Mouse (Mus musculus): ENCODE results near the gene Bcl2l13. TPM values are rescaled to one million over a fixed set of nuclear protein-coding genes. Genes with fewer than 3 reads are reported as not detected.

Gene Bcl2l13
- total and polyA plus RNA-seq, 3 experiments: 43.7 to 49.9 TPM; not detected in 1

DNA sequence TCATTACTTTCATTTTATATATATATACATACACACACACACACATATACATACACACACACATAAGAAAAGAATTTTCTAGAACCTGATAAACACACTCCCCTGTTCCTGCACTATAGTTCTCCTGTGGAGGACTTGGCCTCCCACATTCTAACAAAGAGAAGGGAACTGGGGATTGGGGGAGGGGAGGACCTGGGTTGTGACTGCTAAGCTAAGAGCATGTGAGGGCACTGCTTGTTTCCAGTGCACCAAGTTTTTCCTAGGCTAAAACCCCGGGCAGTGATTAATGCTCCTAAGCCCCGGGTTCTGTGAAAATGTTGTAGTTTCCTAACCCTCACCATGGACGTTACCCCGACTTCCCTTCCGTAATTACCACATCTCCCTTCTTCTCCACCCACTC is 15.9 kb upstream of the Bcl2l13 start:
- H3K4me1 ChIP-seq (ENCODE audit: control insufficient read depth in 1 of 2, insufficient read depth in 2 of 2, low read length in 2 of 2): peaks cover 13 to 16% of the 10 kb centered on the region in 2 experiments
- no peaks in the 10 kb centered on the region for H3K27me3 ChIP-seq (ENCODE audit: control insufficient read depth in 1 of 2, insufficient read depth in 2 of 2, low read length in 2 of 2)
- H3K79me2 ChIP-seq (ENCODE audit: control insufficient read depth, insufficient read depth, low read length, poor library complexity): peaks cover 38% of the 10 kb centered on the region
- DNase-seq (ENCODE audit: low read depth, low spot score): peak; percentile 44
- H3K9ac ChIP-seq (ENCODE audit: control insufficient read depth, low read depth, low read length, poor library complexity, severe bottlenecking): peak overlapping the region; percentile 95
- no peak overlapping the region; the same call in 1 of the 2 replicates for H3K27ac ChIP-seq (ENCODE audit: control insufficient read depth, low read depth, low read length)
- peaks cover 15 to 18% of the 10 kb centered on the region in 2 experiments for H3K36me3 ChIP-seq (ENCODE audit: control insufficient read depth in 1 of 2, insufficient read depth in 2 of 2, low read length in 2 of 2)
- H3K4me3 ChIP-seq (ENCODE audit: control insufficient read depth in 1 of 2, insufficient read depth in 1 of 2, low read depth in 2 of 2, low read length in 2 of 2): peak overlapping the region; percentile 81 to 99
- no peak for TF ChIP-seq ZNF384 (IDR thresholded peaks at IDR 0.05; ENCODE audit: low read depth, low read length)
- no peak for TF ChIP-seq E2F4 (IDR thresholded peaks at IDR 0.05; ENCODE audit: borderline replicate concordance, low read depth, low read length)
- no peak for TF ChIP-seq MAZ (IDR thresholded peaks at IDR 0.05; ENCODE audit: low read depth, low read length)
- TF ChIP-seq SMC3 (IDR thresholded peaks at IDR 0.05; ENCODE audit: low read depth, low read length): no peak
- peak; percentile 25; the same call in 1 of the 2 replicates for TF ChIP-seq MXI1 (IDR thresholded peaks at IDR 0.05; ENCODE audit: low read depth, low read length)
- peak; percentile 9; the same call in 1 of the 2 replicates for TF ChIP-seq SIN3A (IDR thresholded peaks at IDR 0.05; ENCODE audit: low read length)
- TF ChIP-seq RCOR1 (IDR thresholded peaks at IDR 0.05; ENCODE audit: low read depth, low read length): no peak
- TF ChIP-seq UBTF (IDR thresholded peaks at IDR 0.05; ENCODE audit: borderline replicate concordance, insufficient read depth, low read depth, low read length): no peak
- TF ChIP-seq MYC (IDR thresholded peaks at IDR 0.05; ENCODE audit: low read depth, low read length): no peak
- no peak for TF ChIP-seq BHLHE40 (IDR thresholded peaks at IDR 0.05; ENCODE audit: borderline replicate concordance, low read depth, low read length)
- TF ChIP-seq MEF2A (IDR thresholded peaks at IDR 0.05; ENCODE audit: extremely low read depth, insufficient replicate concordance, low read depth, low read length, poor library complexity, severe bottlenecking): no peak
- no peak for TF ChIP-seq USF1 (IDR thresholded peaks at IDR 0.05; ENCODE audit: low read depth, low read length)
- TF ChIP-seq MYB (IDR thresholded peaks at IDR 0.05; ENCODE audit: low read depth, low read length): no peak
- TF ChIP-seq CHD2 (IDR thresholded peaks at IDR 0.05; ENCODE audit: low read length): no peak
- no peak for TF ChIP-seq USF2 (IDR thresholded peaks at IDR 0.05; ENCODE audit: borderline replicate concordance in 1 of 2, insufficient read depth in 1 of 2, low read depth in 1 of 2, low read length in 2 of 2)
- no peaks in the 10 kb centered on the region for H3K9me3 ChIP-seq (replicated peaks; ENCODE audit: insufficient read depth, low read length)

DNA sequence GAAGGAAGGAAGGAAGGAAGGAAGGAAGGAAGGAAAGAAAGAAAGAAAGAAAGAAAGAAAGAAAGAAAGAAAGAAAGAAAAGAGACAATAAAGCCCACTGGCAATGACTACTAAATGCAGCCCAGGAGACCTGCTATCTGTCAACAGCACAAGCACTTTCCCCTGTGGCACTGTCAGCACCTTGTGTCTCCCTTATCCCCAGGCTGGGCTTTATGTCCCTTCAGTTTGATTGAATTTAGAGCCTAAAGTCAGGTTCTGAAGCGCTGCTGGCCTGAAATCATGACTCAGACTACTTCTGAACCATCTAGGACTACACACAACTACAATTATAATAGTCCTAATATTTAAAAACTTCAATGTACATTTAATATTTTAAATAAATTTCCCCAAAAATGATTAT is 15.1 kb upstream of the Bcl2l13 start:
- Histone ChIP-seq H3K4me1 (ENCODE audit: control insufficient read depth in 1 of 2, insufficient read depth in 2 of 2, low read length in 2 of 2) (peaks cover 13 to 16% of the 10 kb centered on the region in 2 experiments), H3K4me3 (ENCODE audit: control insufficient read depth in 1 of 2, insufficient read depth in 1 of 2, low read depth in 2 of 2, low read length in 2 of 2) (peak overlapping the region; percentile 81 to 99), H3K79me2 (ENCODE audit: control insufficient read depth, insufficient read depth, low read length, poor library complexity) (peaks cover 38% of the 10 kb centered on the region), H3K27ac (ENCODE audit: control insufficient read depth, low read depth, low read length) (no peak overlapping the region), H3K27me3 (ENCODE audit: control insufficient read depth in 1 of 2, insufficient read depth in 2 of 2, low read length in 2 of 2) (no peaks in the 10 kb centered on the region), H3K9ac (ENCODE audit: control insufficient read depth, low read depth, low read length, poor library complexity, severe bottlenecking) (peak overlapping the region; percentile 95), H3K9me3 (replicated peaks; ENCODE audit: insufficient read depth, low read length) (no peaks in the 10 kb centered on the region), H3K36me3 (ENCODE audit: control insufficient read depth in 1 of 2, insufficient read depth in 2 of 2, low read length in 2 of 2) (peaks cover 15 to 18% of the 10 kb centered on the region in 2 experiments)
- peak; percentile 58 for DNase-seq (ENCODE audit: low read depth, low spot score)
- TF ChIP-seq MXI1 (IDR thresholded peaks at IDR 0.05; ENCODE audit: low read depth, low read length) (peak; percentile 68; the same call in 1 of the 2 replicates), UBTF (IDR thresholded peaks at IDR 0.05; ENCODE audit: borderline replicate concordance, insufficient read depth, low read depth, low read length) (no peak), MAZ (IDR thresholded peaks at IDR 0.05; ENCODE audit: low read depth, low read length) (no peak), ZMIZ1 (IDR thresholded peaks at IDR 0.05; ENCODE audit: low read depth, low read length) (no peak), POLR2AphosphoS5 (IDR thresholded peaks at IDR 0.05; ENCODE audit: borderline replicate concordance, low read depth, low read length) (no peak), SIN3A (IDR thresholded peaks at IDR 0.05; ENCODE audit: low read length) (peak; percentile 57), ZKSCAN1 (IDR thresholded peaks at IDR 0.05; ENCODE audit: low read depth, low read length) (no peak), GATA1 (IDR thresholded peaks at IDR 0.05; ENCODE audit: low read depth, low read length) (no peak), NELFE (IDR thresholded peaks at IDR 0.05; ENCODE audit: low read depth, low read length) (no peak), CHD1 (IDR thresholded peaks at IDR 0.05; ENCODE audit: low read depth, low read length) (peak; percentile 82; the same call in 1 of the 2 replicates), CTCF (IDR thresholded peaks at IDR 0.05 in 2 of 3, conservative IDR thresholded peaks at IDR 0.05 in 1 of 3; ENCODE audit: control insufficient read depth in 1 of 3, insufficient read depth in 1 of 3, low read depth in 2 of 3, low read length in 3 of 3, poor library complexity in 1 of 3, severe bottlenecking in 1 of 3) (no peak), TAL1 (IDR thresholded peaks at IDR 0.05; ENCODE audit: low read length) (peak; percentile 40), MAX (IDR thresholded peaks at IDR 0.05; ENCODE audit: low read length) (no peak), JUND (IDR thresholded peaks at IDR 0.05; ENCODE audit: low read depth, low read length) (no peak), TBP (IDR thresholded peaks at IDR 0.05; ENCODE audit: low read depth, low read length) (no peak), TCF12 (IDR thresholded peaks at IDR 0.05; ENCODE audit: low read depth, low read length) (0 out of 2 replicates have a peak, but pooled peaks have one; percentile 17), ZC3H11A (IDR thresholded peaks at IDR 0.05; ENCODE audit: low read depth, low read length) (no peak), MYB (IDR thresholded peaks at IDR 0.05; ENCODE audit: low read depth, low read length) (no peak), RAD21 (IDR thresholded peaks at IDR 0.05; ENCODE audit: low read depth, low read length) (no peak)

Measured in MEL (cell line).